Mouse (Mus musculus) embryonic fibroblast, embryonic 13.5 days (primary cell): ENCODE results near the gene Xpnpep3.

ENCODE experiments used
- CTCF ChIP-seq: IDR thresholded peaks from 2 replicates; pipeline ENCODE4 v1.5.1; 2011; ENCODE audit warnings: mild to moderate bottlenecking, control low read depth, low read length, moderate library complexity, borderline replicate concordance; ENCODE audit not compliant: insufficient read depth
- POLR2A ChIP-seq: IDR thresholded peaks from 2 replicates; pipeline ENCODE4 v1.6.1; 2011; ENCODE audit warnings: low read depth, mild to moderate bottlenecking, control low read depth, low read length, moderate library complexity

DNA sequence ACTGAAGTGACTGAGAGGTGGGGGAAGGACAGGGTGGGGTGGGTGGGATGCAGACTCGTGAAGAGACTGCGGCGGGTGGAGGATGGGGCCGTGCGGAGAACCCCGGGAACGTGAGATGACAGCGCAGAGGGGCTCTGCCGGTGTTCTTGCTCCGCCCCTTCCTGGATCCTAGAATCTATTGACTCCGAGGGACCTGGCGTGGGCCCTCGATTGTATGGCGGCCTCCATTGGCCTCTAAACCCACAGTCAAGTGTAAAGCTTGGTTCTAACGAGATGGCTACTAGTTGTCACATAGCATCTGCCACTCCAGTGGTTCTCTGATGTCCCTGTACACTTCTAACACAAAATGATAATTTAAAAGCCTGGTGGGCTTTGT lies 66.8 kb downstream of the Xpnpep3 start:
- TF ChIP-seq CTCF (no peak), POLR2A (peak; percentile 52; the same call in 1 of the 2 replicates)
